Mouse (Mus musculus): ENCODE data around the gene Ndufa7.
"Not testable (repeated sequence)": the region's sequence is repeated elsewhere in the genome, so short reads cannot be mapped to it uniquely, and the experiment has no call there.

Ndufa7 gene

GRCm38 (mm10) chr17:33884320-33884719 is 59.9 kb downstream of the Ndufa7 start:
- not testable (repeated sequence) for DNase-seq

DNA sequence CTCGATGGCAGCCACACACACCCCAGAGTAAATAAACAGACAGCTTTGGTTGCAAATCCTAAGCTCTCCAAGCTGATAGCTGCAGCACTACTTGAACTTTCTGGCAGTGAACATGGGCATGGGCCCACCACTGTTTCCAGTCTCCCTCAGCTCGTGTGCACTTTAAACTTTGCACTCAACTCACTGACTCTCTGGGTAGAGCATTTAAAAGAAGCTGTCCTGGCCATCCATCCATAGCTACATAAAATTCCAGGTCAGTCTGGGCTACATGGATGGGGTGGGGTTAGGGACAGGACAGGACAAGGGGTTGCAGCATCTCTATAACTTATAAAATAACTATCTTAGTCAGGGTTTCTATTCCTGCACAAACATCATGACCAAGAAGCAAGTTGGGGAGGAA is 63.4 kb downstream of the Ndufa7 start:
- DNase-seq = peak; percentile 19 to 65
